Mouse (Mus musculus) heart, embryonic 14.5 days (tissue): Measurements from ENCODE around the gene Capn5. TPM values are rescaled to one million over a fixed set of nuclear protein-coding genes. Genes with fewer than 3 reads are reported as not detected.

Experiments used
- ATAC-seq: fragments of 200-750 bp; cut with Nextera tagmentation; 2 replicates; pipeline ENCODE4 v1.8.0; 2017; ENCODE audit warnings: low read depth, moderate TSS enrichment; ENCODE audit not compliant: insufficient number of reproducible peaks, insufficient read depth, low FRiP score
- H3K27ac ChIP-seq, 2 experiments: fragments of 200-500 bp in 1 of 2; fragments of 300-500 bp in 1 of 2; sonication (generic) in 1 of 2; replicated peaks in 1 of 2; 2 replicates each; pipeline ENCODE4 v1.5.1; 2012 to 2014; ENCODE audit warnings: low read depth in 2 of 2, low read length in 2 of 2, control low read depth in 1 of 2, mild to moderate bottlenecking in 1 of 2, mixed read lengths in 1 of 2; ENCODE audit not compliant: control insufficient read depth in 1 of 2, insufficient read depth in 1 of 2
- H3K27me3 ChIP-seq: fragments of 300-500 bp; sonication (generic); 2 replicates; pipeline ENCODE4 v1.6.1; 2014; ENCODE audit warnings: mild to moderate bottlenecking, low read length, control low read depth; ENCODE audit not compliant: control insufficient read depth, insufficient read depth
- H3K36me3 ChIP-seq: fragments of 300-500 bp; sonication (generic); 2 replicates; pipeline ENCODE4 v1.6.1; 2014; ENCODE audit warnings: mild to moderate bottlenecking, control low read depth, low read length, mixed read lengths; ENCODE audit not compliant: control insufficient read depth, insufficient read depth
- H3K4me1 ChIP-seq, 2 experiments: fragments of 200-500 bp in 1 of 2; fragments of 300-500 bp in 1 of 2; sonication (generic) in 1 of 2; 2 replicates each; pipeline ENCODE4 v1.6.1; 2012 to 2014; ENCODE audit warnings: low read length in 2 of 2, control low read depth in 1 of 2, mixed read lengths in 1 of 2; ENCODE audit not compliant: control insufficient read depth in 2 of 2, insufficient read depth in 2 of 2
- H3K4me2 ChIP-seq: fragments of 300-500 bp; sonication (generic); 2 replicates; pipeline ENCODE4 v1.6.1; 2014; ENCODE audit warnings: mild to moderate bottlenecking, low read length
- H3K4me3 ChIP-seq, 2 experiments: fragments of 200-500 bp in 1 of 2; fragments of 300-500 bp in 1 of 2; sonication (generic) in 1 of 2; 2 replicates each; pipeline ENCODE4 v1.5.1; 2012 to 2014; ENCODE audit warnings: low read length in 2 of 2, mild to moderate bottlenecking in 2 of 2, control low read depth in 1 of 2, low read depth in 1 of 2, moderate library complexity in 1 of 2; ENCODE audit not compliant: control insufficient read depth in 1 of 2, insufficient read depth in 1 of 2
- H3K9ac ChIP-seq: fragments of 300-500 bp; sonication (generic); 2 replicates; pipeline ENCODE4 v1.6.1; 2014; ENCODE audit warnings: mild to moderate bottlenecking, low read length
- H3K9me3 ChIP-seq: fragments of 300-500 bp; sonication (generic); 2 replicates; pipeline ENCODE4 v1.6.1; 2016; ENCODE audit warnings: low read length, control low read depth; ENCODE audit not compliant: control insufficient read depth
- WGBS: fragments of 180-500 bp; shearing (Covaris S2); extraction: QIAGEN DNeasy Blood & Tissue Kit; methylation state at CpG from one replicate; pipeline ENCODE4 v1.1.7; 2014; 5-methylcytosine and 5-hydroxymethylcytosine counted together
- polyA plus RNA-seq: library from polyadenylated mRNA; unstranded; fragments of >200 nt; fragmentation: Nextera tagmentation; extraction: Ambion mirVana; gene quantifications from 2 replicates; pipeline ENCODE4 v1.2.1, GENCODE M21; 2014

Gene Capn5
- polyA plus RNA-seq, 1 experiment from 2014 or later: 2.5 TPM

GRCm38 (mm10) chr7:98120325-98120724 is 57.7 kb downstream of the Capn5 start:
- no peaks in the 10 kb centered on the region for H3K27me3 ChIP-seq
- ATAC-seq: peak; percentile 25; the same call in 1 of the 2 replicates
- no peak overlapping the region for H3K27ac ChIP-seq
- peak overlapping the region; percentile 64 for H3K4me2 ChIP-seq
- H3K9me3 ChIP-seq: no peaks in the 10 kb centered on the region
- H3K4me3 ChIP-seq: 0 out of 4 replicates have a peak overlapping the region, but pooled peaks of 1 of the 2 experiments have one; percentile 12
- 12% methylated on average over 7 of the region's 7 CpGs for WGBS
- H3K36me3 ChIP-seq: no peaks in the 10 kb centered on the region
- peaks cover 8 to 21% of the 10 kb centered on the region in 2 experiments for H3K4me1 ChIP-seq
- H3K9ac ChIP-seq: peak overlapping the region; percentile 61; the same call in 1 of the 2 replicates

DNA sequence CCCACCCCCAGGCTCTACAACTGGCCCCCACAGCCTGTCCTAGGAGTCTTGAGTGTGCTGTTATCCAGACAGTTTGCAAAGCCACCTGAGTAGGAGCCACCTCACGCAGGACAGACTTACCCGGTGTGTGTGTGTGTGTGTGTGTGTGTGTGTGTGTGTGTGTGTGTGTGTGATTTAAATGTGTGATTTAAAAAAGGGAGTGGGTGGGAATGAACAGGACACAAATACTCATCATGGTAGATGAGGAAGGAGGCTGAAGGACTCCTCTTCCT is 58.2 kb downstream of the Capn5 start:
- H3K9me3 ChIP-seq: no peaks in the 10 kb centered on the region
- no peak overlapping the region for H3K9ac ChIP-seq
- no peak overlapping the region for H3K27ac ChIP-seq
- WGBS: 68% methylated on average over 2 of the region's 2 CpGs
- peaks cover 8 to 21% of the 10 kb centered on the region in 2 experiments for H3K4me1 ChIP-seq
- H3K36me3 ChIP-seq: no peaks in the 10 kb centered on the region
- H3K4me2 ChIP-seq: no peak overlapping the region
- no peak for ATAC-seq
- H3K27me3 ChIP-seq: no peaks in the 10 kb centered on the region
- H3K4me3 ChIP-seq: no peak overlapping the region

- Histone ChIP-seq H3K4me2 (peak within 1 kb of the TSS; percentile 64), H3K9me3 (no peaks in the 10 kb centered on the region), H3K9ac (peak within 1 kb of the TSS; percentile 61; the same call in 1 of the 2 replicates), H3K4me3 (0 out of 4 replicates have a peak within 1 kb of the TSS, but pooled peaks of 1 of the 2 experiments have one; percentile 12), H3K27ac (no peak within 1 kb of the TSS), H3K27me3 (no peaks in the 10 kb centered on the region), H3K4me1 (peaks cover 8 to 18% of the 10 kb centered on the region in 2 experiments), H3K36me3 (no peaks in the 10 kb centered on the region)
- WGBS: 26% methylated on average over 9 of the region's 9 CpGs
- ATAC-seq: no peak
Measured at GRCm38 (mm10) chr7:98119179-98119960, 58.7 kb downstream of the Capn5 start, which contains the start of gene Myo7a. TSS of gene Myo7a (minus strand) at chr7:98119524.

DNA sequence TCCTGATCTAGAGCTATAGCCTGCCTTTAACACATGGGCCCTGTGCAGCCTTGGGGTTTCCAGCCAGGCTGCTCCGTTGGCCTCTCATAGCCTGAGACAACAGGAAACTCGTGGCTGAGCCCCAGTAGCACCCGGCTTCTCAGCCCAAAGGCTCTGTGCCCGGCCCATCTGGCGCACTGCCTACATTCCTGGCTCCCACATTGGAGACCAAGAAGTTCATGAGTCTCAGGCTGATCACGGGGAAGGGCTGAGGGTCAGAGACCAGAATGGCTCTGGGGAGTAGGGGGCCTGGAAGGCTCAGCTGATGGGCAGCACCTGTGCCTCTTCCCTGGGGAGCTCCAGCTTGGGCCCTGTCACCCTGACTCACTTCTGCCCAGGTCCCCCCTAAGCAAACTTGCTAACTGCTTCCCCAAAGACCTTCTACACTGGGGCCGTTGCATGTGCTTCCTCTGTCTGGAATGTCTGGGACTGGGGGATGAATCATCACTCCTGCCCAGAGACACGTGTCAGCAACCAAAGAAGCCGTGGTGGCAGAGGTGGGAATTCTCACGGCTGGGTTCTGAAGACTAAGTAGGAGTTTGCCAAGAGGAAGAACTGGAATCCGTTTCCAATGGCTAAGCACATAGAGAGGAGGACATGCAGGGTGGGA is 60.9 kb downstream of the Capn5 start:
- no peak; the same call in 1 of the 2 replicates for ATAC-seq
- no peaks in the 10 kb centered on the region for H3K9me3 ChIP-seq
- no peak overlapping the region for H3K4me3 ChIP-seq
- H3K4me2 ChIP-seq: no peak overlapping the region
- peak overlapping the region; percentile 32; the same call in 1 of the 2 replicates for H3K9ac ChIP-seq
- H3K27me3 ChIP-seq: peaks cover 5% of the 10 kb centered on the region
- no peak overlapping the region for H3K27ac ChIP-seq
- no peaks in the 10 kb centered on the region for H3K36me3 ChIP-seq
- WGBS: 27% methylated on average over 11 of the region's 11 CpGs
- H3K4me1 ChIP-seq: peaks cover 8 to 18% of the 10 kb centered on the region in 2 experiments

DNA sequence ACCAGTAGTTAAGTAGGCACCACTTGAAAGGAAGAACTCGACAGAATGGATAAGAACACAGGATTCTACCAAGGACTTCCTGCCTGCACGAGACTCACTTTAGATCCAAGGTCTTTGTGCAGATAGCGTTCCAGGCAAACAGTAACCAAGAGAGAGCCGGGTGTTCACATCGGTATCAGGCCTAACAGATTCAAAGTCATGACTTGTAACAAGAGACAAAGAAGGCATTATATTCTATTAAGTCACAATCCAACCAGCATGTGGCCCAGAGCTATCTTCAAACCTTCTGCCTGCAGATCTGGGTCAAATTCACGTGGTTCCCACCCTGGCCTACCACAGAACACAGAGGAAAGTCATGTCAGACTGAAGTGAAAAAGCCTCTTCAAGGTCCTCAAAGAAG is 63.4 kb downstream of the Capn5 start:
- Histone ChIP-seq H3K9me3 (no peaks in the 10 kb centered on the region), H3K4me3 (no peak overlapping the region), H3K4me2 (no peak overlapping the region), H3K4me1 (peaks cover 14 to 16% of the 10 kb centered on the region in 2 experiments), H3K9ac (no peak overlapping the region), H3K27ac (no peak overlapping the region), H3K27me3 (peaks cover 24% of the 10 kb centered on the region), H3K36me3 (no peaks in the 10 kb centered on the region)
- no peak for ATAC-seq
- WGBS: 55% methylated on average over 6 of the region's 6 CpGs

DNA sequence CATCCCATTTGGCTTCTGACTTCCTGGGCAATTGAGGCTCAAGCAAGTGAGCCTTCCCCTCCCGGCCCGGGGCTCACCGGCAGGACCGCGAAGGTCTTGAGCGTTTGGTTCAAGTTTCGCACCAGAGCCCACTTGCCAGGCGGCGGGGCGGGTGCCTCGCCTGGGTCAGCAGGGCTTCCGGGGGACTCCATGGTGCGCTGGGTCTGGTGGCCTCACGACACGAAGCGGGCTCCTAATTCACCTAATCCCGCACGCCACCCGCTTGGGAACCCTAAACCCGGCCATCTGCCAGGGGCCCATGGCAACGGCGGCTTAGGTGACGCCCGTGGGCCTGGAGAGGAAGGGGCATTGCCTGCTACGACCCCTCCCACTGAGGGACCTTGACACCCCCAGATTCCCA is 66.8 kb downstream of the Capn5 start:
- H3K4me2 ChIP-seq: peak overlapping the region; percentile 48
- no peak for ATAC-seq
- H3K4me3 ChIP-seq: peak overlapping the region; percentile 7 to 10; a peak in 2 of 4 replicates
- H3K36me3 ChIP-seq: no peaks in the 10 kb centered on the region
- no peaks in the 10 kb centered on the region for H3K9me3 ChIP-seq
- no peak overlapping the region for H3K27ac ChIP-seq
- peaks cover 24% of the 10 kb centered on the region for H3K27me3 ChIP-seq
- WGBS: 8% methylated on average over 25 of the region's 25 CpGs
- H3K4me1 ChIP-seq: peaks cover 3 to 6% of the 10 kb centered on the region in 2 experiments; a peak in 3 of 4 replicates
- peak overlapping the region; percentile 56; the same call in 1 of the 2 replicates for H3K9ac ChIP-seq

DNA sequence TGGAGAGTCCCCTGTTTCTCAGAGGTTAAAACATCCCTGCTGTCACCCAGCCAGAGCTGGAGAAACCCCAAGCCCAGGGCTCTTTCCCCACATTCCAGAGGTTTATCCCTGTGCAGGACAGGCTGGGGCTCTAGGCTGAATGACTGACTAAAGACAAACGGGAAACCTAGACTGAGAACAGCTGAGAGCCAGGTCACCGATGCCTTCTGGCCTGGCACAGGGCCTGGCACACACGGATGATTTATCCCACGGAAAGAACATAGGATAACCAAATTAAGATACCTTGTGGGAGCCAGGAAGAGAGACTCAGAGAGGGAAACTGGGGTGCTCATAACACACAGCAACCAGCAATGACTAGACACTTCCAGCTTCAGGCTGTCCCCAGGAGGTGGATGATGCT is 68.3 kb downstream of the Capn5 start:
- no peak for ATAC-seq
- no peak overlapping the region for H3K4me3 ChIP-seq
- no peak overlapping the region for H3K9ac ChIP-seq
- H3K9me3 ChIP-seq: no peaks in the 10 kb centered on the region
- no peak overlapping the region for H3K27ac ChIP-seq
- peaks cover 10 to 13% of the 10 kb centered on the region in 2 experiments for H3K4me1 ChIP-seq
- no peak overlapping the region for H3K4me2 ChIP-seq
- H3K27me3 ChIP-seq: peaks cover 24% of the 10 kb centered on the region
- 71% methylated on average over 4 of the region's 4 CpGs for WGBS
- H3K36me3 ChIP-seq: no peaks in the 10 kb centered on the region
